Mouse (Mus musculus) MEL (cell line): ENCODE measurements at regions not wholly inside any gene's neighbourhood (a gene's known extent, or its start where the extent isn't known, plus 50 kb on each side); places are given as distances from the start of the nearest gene placed in this dataset.

Experiments used
- DNase-seq: peaks from one replicate; pipeline ENCODE4 v3.0.0; 2011; ENCODE audit warnings: low read depth, low spot score
- H3K27ac ChIP-seq: 2 replicates; pipeline ENCODE4 v1.5.1; 2012; ENCODE audit warnings: low read depth, mild to moderate bottlenecking, control low read depth, low read length, moderate library complexity; ENCODE audit not compliant: control insufficient read depth
- H3K27me3 ChIP-seq, 2 experiments: fragments of 150-350 bp in 1 of 2; sonication (generic) in 1 of 2; 2 replicates each; pipeline ENCODE4 v1.6.1; 2012; ENCODE audit warnings: low read length in 2 of 2, mild to moderate bottlenecking in 2 of 2, improper control_type of control experiment in 1 of 2, moderate library complexity in 1 of 2; ENCODE audit not compliant: insufficient read depth in 2 of 2, control insufficient read depth in 1 of 2
- H3K36me3 ChIP-seq, 2 experiments: 2 replicates each; pipeline ENCODE4 v1.6.1; 2012 to 2014; ENCODE audit warnings: low read length in 2 of 2, improper control_type of control experiment in 1 of 2, inconsistent platforms in 1 of 2, mild to moderate bottlenecking in 1 of 2; ENCODE audit not compliant: insufficient read depth in 2 of 2, control insufficient read depth in 1 of 2
- H3K4me1 ChIP-seq, 2 experiments: fragments of 150-350 bp in 1 of 2; sonication (generic) in 1 of 2; 2 replicates each; pipeline ENCODE4 v1.6.1; 2012; ENCODE audit warnings: low read length in 2 of 2, improper control_type of control experiment in 1 of 2, mild to moderate bottlenecking in 1 of 2; ENCODE audit not compliant: insufficient read depth in 2 of 2, control insufficient read depth in 1 of 2
- H3K4me3 ChIP-seq, 2 experiments: fragments of 150-350 bp in 1 of 2; sonication (generic) in 1 of 2; 2 replicates each; pipeline ENCODE4 v1.5.1; 2012; ENCODE audit warnings: low read depth in 2 of 2, low read length in 2 of 2, mild to moderate bottlenecking in 2 of 2, moderate library complexity in 2 of 2, control low read depth in 1 of 2, improper control_type of control experiment in 1 of 2; ENCODE audit not compliant: control insufficient read depth in 1 of 2, insufficient read depth in 1 of 2
- H3K79me2 ChIP-seq: 2 replicates; pipeline ENCODE4 v1.6.1; 2012; ENCODE audit warnings: mild to moderate bottlenecking, low read length, moderate library complexity; ENCODE audit not compliant: control insufficient read depth, poor library complexity, insufficient read depth
- H3K9ac ChIP-seq: 2 replicates; pipeline ENCODE4 v1.6.1; 2012; ENCODE audit warnings: low read depth, mild to moderate bottlenecking, control low read depth, low read length, moderate library complexity; ENCODE audit not compliant: control insufficient read depth, poor library complexity, severe bottlenecking
- H3K9me3 ChIP-seq: fragments of 150-350 bp; sonication (generic); replicated peaks from 2 replicates; pipeline ENCODE4 v1.6.1; 2012; ENCODE audit warnings: mild to moderate bottlenecking, low read length, improper control_type of control experiment, moderate library complexity; ENCODE audit not compliant: insufficient read depth
- BHLHE40 ChIP-seq: IDR thresholded peaks from 2 replicates; pipeline ENCODE4 v1.6.1; 2012; ENCODE audit warnings: low read depth, mild to moderate bottlenecking, inconsistent platforms, low read length, improper control_type of control experiment, borderline replicate concordance
- CHD1 ChIP-seq: IDR thresholded peaks from 2 replicates; pipeline ENCODE4 v1.6.1; 2012; ENCODE audit warnings: low read depth, mild to moderate bottlenecking, inconsistent platforms, low read length, improper control_type of control experiment
- CHD2 ChIP-seq: IDR thresholded peaks from 2 replicates; pipeline ENCODE4 v1.6.1; 2011; ENCODE audit warnings: low read length, improper control_type of control experiment
- EP300 ChIP-seq, 2 experiments: IDR thresholded peaks; 2 replicates each; pipeline ENCODE4 v1.6.1; 2011; ENCODE audit warnings: improper control_type of control experiment in 2 of 2, low read length in 2 of 2, low read depth in 1 of 2, mild to moderate bottlenecking in 1 of 2
- ETS1 ChIP-seq: IDR thresholded peaks from 2 replicates; pipeline ENCODE4 v1.6.1; 2012; ENCODE audit warnings: low read depth, mild to moderate bottlenecking, inconsistent platforms, low read length, improper control_type of control experiment, moderate library complexity
- GATA1 ChIP-seq: IDR thresholded peaks from 2 replicates; pipeline ENCODE4 v1.6.1; 2011; ENCODE audit warnings: low read depth, low read length, improper control_type of control experiment
- KAT2A ChIP-seq: conservative IDR thresholded peaks from 2 replicates; pipeline ENCODE4 v1.6.1; 2012; ENCODE audit warnings: low read depth, low read length, improper control_type of control experiment, inconsistent platforms
- MAFK ChIP-seq: IDR thresholded peaks from 2 replicates; pipeline ENCODE4 v1.6.1; 2011; ENCODE audit warnings: low read depth, mild to moderate bottlenecking, low read length, improper control_type of control experiment, borderline replicate concordance
- MAX ChIP-seq: IDR thresholded peaks from 2 replicates; pipeline ENCODE4 v1.6.1; 2011; ENCODE audit warnings: low read length, improper control_type of control experiment
- MAZ ChIP-seq: IDR thresholded peaks from 2 replicates; pipeline ENCODE4 v1.6.1; 2012; ENCODE audit warnings: low read depth, mild to moderate bottlenecking, inconsistent platforms, low read length, improper control_type of control experiment
- MEF2A ChIP-seq: IDR thresholded peaks from 2 replicates; pipeline ENCODE4 v1.6.1; 2014; ENCODE audit warnings: low read depth, mild to moderate bottlenecking, inconsistent platforms, low read length, improper control_type of control experiment; ENCODE audit not compliant: poor library complexity, insufficient replicate concordance, severe bottlenecking; ENCODE audit errors: extremely low read depth
- MXI1 ChIP-seq: IDR thresholded peaks from 2 replicates; pipeline ENCODE4 v1.6.1; 2011; ENCODE audit warnings: mild to moderate bottlenecking, low read depth, low read length, improper control_type of control experiment
- MYB ChIP-seq: IDR thresholded peaks from 2 replicates; pipeline ENCODE4 v1.6.1; 2011; ENCODE audit warnings: mild to moderate bottlenecking, low read depth, low read length, improper control_type of control experiment
- MYC ChIP-seq: IDR thresholded peaks from 2 replicates; pipeline ENCODE4 v1.6.1; 2011; ENCODE audit warnings: low read depth, mild to moderate bottlenecking, low read length, improper control_type of control experiment, moderate library complexity
- POLR2A ChIP-seq, 2 experiments: IDR thresholded peaks; 2 replicates each; pipeline ENCODE4 v1.6.1; 2011 to 2012; ENCODE audit warnings: low read length in 2 of 2, mild to moderate bottlenecking in 2 of 2, control low read depth in 1 of 2, improper control_type of control experiment in 1 of 2, low read depth in 1 of 2, moderate library complexity in 1 of 2; ENCODE audit not compliant: control insufficient read depth in 1 of 2, insufficient read depth in 1 of 2, poor library complexity in 1 of 2
- POLR2AphosphoS2 ChIP-seq: IDR thresholded peaks from 2 replicates; pipeline ENCODE4 v1.6.1; 2011; ENCODE audit warnings: low read length, improper control_type of control experiment
- POLR2AphosphoS5 ChIP-seq: IDR thresholded peaks from 2 replicates; pipeline ENCODE4 v1.6.1; 2012; ENCODE audit warnings: low read depth, borderline replicate concordance, mild to moderate bottlenecking, inconsistent platforms, low read length, moderate library complexity, mixed read lengths
- RAD21 ChIP-seq: IDR thresholded peaks from 2 replicates; pipeline ENCODE4 v1.6.1; 2011; ENCODE audit warnings: mild to moderate bottlenecking, low read depth, low read length, improper control_type of control experiment
- RCOR1 ChIP-seq: IDR thresholded peaks from 2 replicates; pipeline ENCODE4 v1.6.1; 2012; ENCODE audit warnings: low read depth, mild to moderate bottlenecking, inconsistent platforms, low read length, improper control_type of control experiment
- SIN3A ChIP-seq: IDR thresholded peaks from 2 replicates; pipeline ENCODE4 v1.6.1; 2012; ENCODE audit warnings: low read length, improper control_type of control experiment, inconsistent platforms
- SMC3 ChIP-seq: IDR thresholded peaks from 2 replicates; pipeline ENCODE4 v1.6.1; 2011; ENCODE audit warnings: low read depth, low read length, improper control_type of control experiment
- TAL1 ChIP-seq: IDR thresholded peaks from 2 replicates; pipeline ENCODE4 v1.6.1; 2012; ENCODE audit warnings: mild to moderate bottlenecking, inconsistent platforms, low read length, moderate library complexity, mixed read lengths
- TBP ChIP-seq: IDR thresholded peaks from 2 replicates; pipeline ENCODE4 v1.8.0; 2011; ENCODE audit warnings: low read depth, low read length, improper control_type of control experiment
- TCF12 ChIP-seq: IDR thresholded peaks from 2 replicates; pipeline ENCODE4 v1.6.1; 2014; ENCODE audit warnings: low read depth, mild to moderate bottlenecking, inconsistent platforms, low read length, improper control_type of control experiment, moderate library complexity
- USF2 ChIP-seq, 2 experiments: IDR thresholded peaks; 2 replicates each; pipeline ENCODE4 v1.6.1; 2011 to 2012; ENCODE audit warnings: improper control_type of control experiment in 2 of 2, low read length in 2 of 2, borderline replicate concordance in 1 of 2, inconsistent platforms in 1 of 2, low read depth in 1 of 2, mild to moderate bottlenecking in 1 of 2; ENCODE audit not compliant: insufficient read depth in 1 of 2
- ZC3H11A ChIP-seq: IDR thresholded peaks from 2 replicates; pipeline ENCODE4 v1.6.1; 2012; ENCODE audit warnings: low read depth, mild to moderate bottlenecking, inconsistent platforms, low read length, improper control_type of control experiment
- ZKSCAN1 ChIP-seq: IDR thresholded peaks from 2 replicates; pipeline ENCODE4 v1.6.1; 2012; ENCODE audit warnings: low read depth, mild to moderate bottlenecking, inconsistent platforms, low read length, improper control_type of control experiment, moderate library complexity
- ZMIZ1 ChIP-seq: IDR thresholded peaks from 2 replicates; pipeline ENCODE4 v1.6.1; 2012; ENCODE audit warnings: low read depth, mild to moderate bottlenecking, inconsistent platforms, low read length, improper control_type of control experiment, moderate library complexity

DNA sequence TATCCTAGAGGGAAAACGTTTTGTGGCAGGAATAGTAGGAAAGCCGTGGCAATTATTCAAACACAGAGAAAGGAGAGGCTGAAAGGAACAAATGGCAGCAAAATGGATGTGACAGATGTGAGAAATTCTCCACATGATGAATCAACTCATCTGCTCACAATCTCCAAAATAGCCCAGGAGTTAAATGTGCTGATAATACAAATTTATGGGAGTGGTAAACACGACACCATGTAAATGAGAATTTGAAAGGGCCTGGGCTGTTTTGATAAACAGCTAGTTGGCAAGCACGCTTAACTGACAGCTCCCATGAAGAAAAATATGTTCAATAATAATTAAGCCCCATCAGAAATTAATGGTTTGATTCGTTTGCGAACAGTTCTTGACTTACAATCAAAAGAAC is 413.9 kb upstream of the Cdh9 start:
- peak overlapping the region; percentile 99 for H3K27ac ChIP-seq
- DNase-seq = peak; percentile 87
- peak overlapping the region; percentile 70 for H3K9ac ChIP-seq
- peaks cover 0 to 43% of the 10 kb centered on the region in 2 experiments; a peak in 2 of 4 replicates for H3K36me3 ChIP-seq
- H3K79me2 ChIP-seq = no peaks in the 10 kb centered on the region
- no peaks in the 10 kb centered on the region for H3K27me3 ChIP-seq
- H3K4me3 ChIP-seq = peak overlapping the region; percentile 48 to 53
- peak; percentile 97 for TF ChIP-seq ETS1
- no peak for TF ChIP-seq KAT2A
- TF ChIP-seq RCOR1 = peak; percentile 78
- no peak for TF ChIP-seq POLR2AphosphoS5
- TF ChIP-seq TCF12 = peak; percentile 95
- TF ChIP-seq ZC3H11A = 0 out of 2 replicates have a peak, but pooled peaks have one; percentile 0
- TF ChIP-seq MYB = peak; percentile 88
- peak; percentile 69 for TF ChIP-seq TAL1
- peak; percentile 59 for TF ChIP-seq SIN3A
- TF ChIP-seq ZMIZ1 = peak; percentile 80; the same call in 1 of the 2 replicates
- TF ChIP-seq MAZ = no peak
- peak; percentile 41; the same call in 1 of the 2 replicates for TF ChIP-seq MAX
- peak; percentile 94 for TF ChIP-seq GATA1
- TF ChIP-seq TBP = peak; percentile 64; the same call in 1 of the 2 replicates
- peak; percentile 54; the same call in 1 of the 2 replicates for TF ChIP-seq MYC
- peak; percentile 58; the same call in 1 of the 2 replicates for TF ChIP-seq POLR2AphosphoS2
- no peak; the same call in 1 of the 2 replicates for TF ChIP-seq MEF2A
- no peak for TF ChIP-seq POLR2A (IDR thresholded peaks at IDR 0.05; ENCODE audit: control insufficient read depth in 1 of 2, insufficient read depth in 1 of 2, low read depth in 1 of 2, low read length in 2 of 2, poor library complexity in 1 of 2)
- TF ChIP-seq CHD1 = no peak; the same call in 1 of the 2 replicates
- peak; percentile 49; the same call in 1 of the 2 replicates for TF ChIP-seq MXI1
- no peak for TF ChIP-seq ZKSCAN1
- TF ChIP-seq BHLHE40 = peak; percentile 55; the same call in 1 of the 2 replicates
- TF ChIP-seq RAD21 = no peak; the same call in 1 of the 2 replicates
- TF ChIP-seq MAFK = peak; percentile 96
- no peak for TF ChIP-seq CHD2
- TF ChIP-seq USF2 (IDR thresholded peaks at IDR 0.05; ENCODE audit: borderline replicate concordance in 1 of 2, insufficient read depth in 1 of 2, low read depth in 1 of 2, low read length in 2 of 2) = no peak
- TF ChIP-seq EP300 (IDR thresholded peaks at IDR 0.05; ENCODE audit: low read depth in 1 of 2, low read length in 2 of 2) = peak; percentile 94 to 95
- TF ChIP-seq SMC3 = no peak
- peaks cover 8 to 41% of the 10 kb centered on the region in 2 experiments for H3K4me1 ChIP-seq
- no peaks in the 10 kb centered on the region for H3K9me3 ChIP-seq
